Mouse (Mus musculus): ENCODE measurements around the gene Rnf111. TPM values are rescaled to one million over a fixed set of nuclear protein-coding genes. Genes with fewer than 3 reads are reported as not detected.

The Rnf111 gene
- polyA plus RNA-seq, 1 experiment from 2014 or later = 28.8 TPM

Small RNAs within 50 kb of the gene (microRNA-seq; reads per million reads assigned to microRNA genes)
- 4.0 reads per million, percentile 16 among the genes with 10 or more reads in this experiment for gene Mir5626

Other genes starting within 250 kb of the Rnf111 start
- 17.9 and 58.6 TPM in 2 replicates for gene Ccnb2, start 82.2 kb downstream of the Rnf111 start, polyA plus RNA-seq (2015; fragmentation: Nextera tagmentation; extraction: Ambion mirVana)
- gene Sltm, start 39.0 kb upstream of the Rnf111 start, polyA plus RNA-seq (2015; fragmentation: Nextera tagmentation; extraction: Ambion mirVana) = 56.2 and 58.6 TPM in 2 replicates
- gene Gm10642, start 152.5 kb upstream of the Rnf111 start, polyA plus RNA-seq (2015; fragmentation: Nextera tagmentation; extraction: Ambion mirVana) = 0.42 and 0.74 TPM in 2 replicates
- 19.3 and 22.3 TPM in 2 replicates for gene Mindy2, start 153.4 kb upstream of the Rnf111 start, polyA plus RNA-seq (2015; fragmentation: Nextera tagmentation; extraction: Ambion mirVana)
- gene Adam10, start 175.3 kb upstream of the Rnf111 start, polyA plus RNA-seq (2015; fragmentation: Nextera tagmentation; extraction: Ambion mirVana) = 53.1 and 59.5 TPM in 2 replicates